Mouse (Mus musculus): Measurements from ENCODE around the gene Glp2r. TPM values are rescaled to one million over a fixed set of nuclear protein-coding genes. Genes with fewer than 3 reads are reported as not detected.
A peak's percentile ranks its signal among the peaks of the same experiment; 100 is the strongest.

Gene Glp2r
- total RNA-seq, 2 experiments from 2014 or later, result not detected

- ATAC-seq (replicated peaks; ENCODE audit: poor library complexity, severe bottlenecking), result no peak
Measured at GRCm38 (mm10) chr11:67731056-67731455, 39.9 kb downstream of the Glp2r start.

GRCm38 (mm10) chr11:67728726-67729125, 42.2 kb downstream of the Glp2r start:
- ATAC-seq (replicated peaks; ENCODE audit: poor library complexity, severe bottlenecking), result no peak

GRCm38 (mm10) chr11:67727095-67727494, 43.9 kb downstream of the Glp2r start:
- ATAC-seq (replicated peaks; ENCODE audit: poor library complexity, severe bottlenecking), result no peak

GRCm38 (mm10) chr11:67723231-67724013, 47.5 kb downstream of the Glp2r start:
- ATAC-seq (replicated peaks; ENCODE audit: poor library complexity, severe bottlenecking), result no peak

- ATAC-seq (replicated peaks; ENCODE audit: poor library complexity, severe bottlenecking), result no peak
Measured at GRCm38 (mm10) chr11:67722399-67723156, 48.4 kb downstream of the Glp2r start.

GRCm38 (mm10) chr11:67721485-67721884, 49.5 kb downstream of the Glp2r start:
- no peak for ATAC-seq (replicated peaks; ENCODE audit: poor library complexity, severe bottlenecking)

GRCm38 (mm10) chr11:67715382-67715781, 55.6 kb downstream of the Glp2r start:
- ATAC-seq (replicated peaks; ENCODE audit: poor library complexity, severe bottlenecking), result no peak

GRCm38 (mm10) chr11:67712976-67713375, 58.0 kb downstream of the Glp2r start:
- no peak for ATAC-seq (replicated peaks; ENCODE audit: poor library complexity, severe bottlenecking)

- no peak for ATAC-seq (replicated peaks; ENCODE audit: poor library complexity, severe bottlenecking)
Measured at GRCm38 (mm10) chr11:67694703-67695376, 76.1 kb downstream of the Glp2r start, which contains the start of gene Rcvrn. Gene Rcvrn, plus strand, starts transcription at chr11:67695326.

- ATAC-seq (replicated peaks; ENCODE audit: poor library complexity, severe bottlenecking), result no peak
Measured at GRCm38 (mm10) chr11:67686109-67686508, 84.8 kb downstream of the Glp2r start.

- no peak for ATAC-seq (replicated peaks; ENCODE audit: poor library complexity, severe bottlenecking)
Measured at GRCm38 (mm10) chr11:67681871-67682270, 89.1 kb downstream of the Glp2r start.

- ATAC-seq (replicated peaks; ENCODE audit: poor library complexity, severe bottlenecking), result no peak
Measured at GRCm38 (mm10) chr11:67679930-67680329, 91.0 kb downstream of the Glp2r start.

- ATAC-seq (replicated peaks; ENCODE audit: poor library complexity, severe bottlenecking), result no peak
Measured at GRCm38 (mm10) chr11:67679300-67679699, 91.7 kb downstream of the Glp2r start.

- peak; percentile 90 for ATAC-seq (replicated peaks; ENCODE audit: poor library complexity, severe bottlenecking)
Measured at GRCm38 (mm10) chr11:67675562-67676540, 95.1 kb downstream of the Glp2r start.

GRCm38 (mm10) chr11:67672140-67672539, 98.8 kb downstream of the Glp2r start:
- ATAC-seq (replicated peaks; ENCODE audit: poor library complexity, severe bottlenecking), result no peak

GRCm38 (mm10) chr11:67670031-67670430, 100.9 kb downstream of the Glp2r start:
- no peak for ATAC-seq (replicated peaks; ENCODE audit: poor library complexity, severe bottlenecking)

GRCm38 (mm10) chr11:67668460-67669007, 102.4 kb downstream of the Glp2r start:
- ATAC-seq (replicated peaks; ENCODE audit: poor library complexity, severe bottlenecking), result no peak

GRCm38 (mm10) chr11:67667531-67668332, 103.2 kb downstream of the Glp2r start:
- no peak for ATAC-seq (replicated peaks; ENCODE audit: poor library complexity, severe bottlenecking)

- ATAC-seq (replicated peaks; ENCODE audit: poor library complexity, severe bottlenecking), result no peak
Measured at GRCm38 (mm10) chr11:67666129-67666528, 104.8 kb downstream of the Glp2r start.

Data from granulocyte monocyte progenitor cell, adult 5-6 weeks (primary cell).